Mouse (Mus musculus) embryo, embryonic 10 days (tissue): ENCODE measurements around the gene Rnf133.

ENCODE experiments used
- DNase-seq: peaks from one replicate; pipeline ENCODE4 v3.0.0-alpha.2; 2015; ENCODE audit warnings: low spot score

Gene Rnf133

GRCm38 (mm10) chr6:23650205-23650604, at the start of gene Rnf133:
TSS of gene Rnf133 (minus strand) at chr6:23650305.
- DNase-seq: no peak

- DNase-seq: no peak
These were observed 28.1 kb upstream of the Rnf133 start for GRCm38 (mm10) chr6:23678172-23678571.

GRCm38 (mm10) chr6:23655036-23655435, 4.9 kb upstream of the Rnf133 start, which contains the start of gene Rnf148:
TSS of gene Rnf148 (minus strand) at chr6:23655136.
- DNase-seq: no peak

DNA sequence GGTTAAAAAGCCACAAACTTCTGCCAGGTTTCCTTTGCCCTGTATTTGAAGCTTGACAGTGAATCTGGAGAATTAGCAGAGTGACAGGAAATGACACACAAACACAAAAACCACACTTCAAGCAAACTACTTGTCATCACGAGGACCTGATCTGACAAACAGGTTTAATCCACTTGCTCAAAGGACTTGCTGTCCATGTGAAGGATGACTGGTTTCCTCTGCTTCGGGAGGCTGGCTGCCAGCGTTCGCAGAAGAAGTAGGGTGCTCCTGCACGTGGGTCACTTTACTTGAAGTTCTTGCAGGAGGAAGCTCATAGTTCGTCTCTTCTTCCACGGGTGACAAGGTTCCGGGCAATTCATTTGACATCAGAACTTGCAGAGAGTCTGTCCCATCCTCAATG, 1.4 kb downstream of the Rnf133 start:
- DNase-seq: no peak

GRCm38 (mm10) chr6:23647627-23648247, 2.4 kb downstream of the Rnf133 start:
- DNase-seq: no peak

DNA sequence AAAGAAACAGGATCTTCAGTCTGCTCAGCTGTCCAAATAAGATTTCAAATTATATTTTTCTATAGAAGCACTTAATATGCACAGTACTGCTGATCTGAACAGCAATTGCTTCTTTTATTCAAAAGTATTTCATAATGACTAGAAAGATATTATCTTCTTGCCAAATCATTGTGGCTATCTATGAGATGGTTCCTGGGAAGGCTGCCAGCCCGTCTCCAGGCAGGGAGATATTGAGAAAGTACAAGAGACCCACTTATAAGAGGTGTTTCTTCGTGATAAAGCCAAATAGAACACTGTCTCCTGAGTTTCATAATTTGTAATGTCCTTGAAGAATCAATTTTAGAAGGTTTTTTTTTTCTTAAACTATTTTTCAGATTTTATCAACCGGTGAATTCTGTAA, 13.0 kb downstream of the Rnf133 start:
- no peak for DNase-seq

GRCm38 (mm10) chr6:23635208-23635607, 14.9 kb downstream of the Rnf133 start:
- DNase-seq: no peak

GRCm38 (mm10) chr6:23634016-23634415, 16.1 kb downstream of the Rnf133 start:
- no peak for DNase-seq

DNA sequence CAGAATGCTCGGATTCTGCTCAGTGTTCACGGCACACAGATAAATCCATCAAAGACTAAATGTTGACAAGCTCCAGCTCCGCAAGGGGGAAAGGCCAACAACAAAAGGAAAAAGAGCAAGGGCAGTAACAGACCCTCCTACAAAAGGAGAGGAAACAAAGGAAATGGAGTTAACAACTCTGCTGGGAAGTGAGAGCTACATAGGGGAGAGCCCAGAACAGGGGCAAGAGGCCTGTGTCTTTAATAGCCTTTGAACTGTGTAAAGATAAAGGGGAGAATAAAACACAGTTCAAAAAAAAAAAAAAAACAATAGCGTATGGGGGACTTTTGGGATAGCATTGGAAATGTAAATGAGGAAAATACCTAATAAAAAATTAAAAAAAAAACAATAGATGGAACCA, 19.6 kb downstream of the Rnf133 start:
- DNase-seq: peak; percentile 21
